Mouse (Mus musculus): ENCODE measurements around the gene Crb1.

Crb1 gene

GRCm38 (mm10) chr1:139223804-139224203, 153.1 kb downstream of the Crb1 start:
- no peak for DNase-seq (ENCODE audit: low spot score)

GRCm38 (mm10) chr1:139215311-139215710, 161.6 kb downstream of the Crb1 start:
- no peak for DNase-seq (ENCODE audit: low spot score)

- no peak for DNase-seq (ENCODE audit: low spot score)
These were observed 166.4 kb downstream of the Crb1 start for GRCm38 (mm10) chr1:139210505-139210904.

- DNase-seq (ENCODE audit: low spot score), result peak; percentile 20
These were observed 167.1 kb downstream of the Crb1 start for GRCm38 (mm10) chr1:139209796-139210195.

GRCm38 (mm10) chr1:139206259-139206658, 170.6 kb downstream of the Crb1 start:
- no peak for DNase-seq (ENCODE audit: low spot score)

- no peak for DNase-seq (ENCODE audit: low spot score)
These were observed 173.9 kb downstream of the Crb1 start for GRCm38 (mm10) chr1:139203026-139203425.

- DNase-seq (ENCODE audit: low spot score), result no peak
These were observed 182.4 kb downstream of the Crb1 start for GRCm38 (mm10) chr1:139194428-139195028.

- no peak for DNase-seq (ENCODE audit: low spot score)
These were observed 182.9 kb downstream of the Crb1 start for GRCm38 (mm10) chr1:139194011-139194410.

- no peak for DNase-seq (ENCODE audit: low spot score)
These were observed 184.3 kb downstream of the Crb1 start for GRCm38 (mm10) chr1:139192635-139193034.

GRCm38 (mm10) chr1:139180481-139181149, 196.3 kb downstream of the Crb1 start:
- DNase-seq (ENCODE audit: low spot score), result no peak

- no peak for DNase-seq (ENCODE audit: low spot score)
These were observed 197.2 kb downstream of the Crb1 start for GRCm38 (mm10) chr1:139179707-139180106.

- no peak for DNase-seq (ENCODE audit: low spot score)
These were observed 202.7 kb downstream of the Crb1 start for GRCm38 (mm10) chr1:139174058-139174832.

- DNase-seq (ENCODE audit: low spot score), result no peak
These were observed 214.1 kb downstream of the Crb1 start for GRCm38 (mm10) chr1:139162814-139163213.

GRCm38 (mm10) chr1:139161619-139162018, 215.3 kb downstream of the Crb1 start:
- DNase-seq (ENCODE audit: low spot score), result no peak

GRCm38 (mm10) chr1:139156397-139156796, 220.5 kb downstream of the Crb1 start:
- DNase-seq (ENCODE audit: low spot score), result no peak

- no peak for DNase-seq (ENCODE audit: low spot score)
These were observed 223.4 kb downstream of the Crb1 start for GRCm38 (mm10) chr1:139153493-139153892.

GRCm38 (mm10) chr1:139153006-139153405, 223.9 kb downstream of the Crb1 start:
- no peak for DNase-seq (ENCODE audit: low spot score)
